Mouse (Mus musculus): ENCODE measurements around the gene Inhbb. TPM values are rescaled to one million over a fixed set of nuclear protein-coding genes. Genes with fewer than 3 reads are reported as not detected.

Inhbb gene
- total and polyA plus RNA-seq, 3 experiments = not detected

DNA sequence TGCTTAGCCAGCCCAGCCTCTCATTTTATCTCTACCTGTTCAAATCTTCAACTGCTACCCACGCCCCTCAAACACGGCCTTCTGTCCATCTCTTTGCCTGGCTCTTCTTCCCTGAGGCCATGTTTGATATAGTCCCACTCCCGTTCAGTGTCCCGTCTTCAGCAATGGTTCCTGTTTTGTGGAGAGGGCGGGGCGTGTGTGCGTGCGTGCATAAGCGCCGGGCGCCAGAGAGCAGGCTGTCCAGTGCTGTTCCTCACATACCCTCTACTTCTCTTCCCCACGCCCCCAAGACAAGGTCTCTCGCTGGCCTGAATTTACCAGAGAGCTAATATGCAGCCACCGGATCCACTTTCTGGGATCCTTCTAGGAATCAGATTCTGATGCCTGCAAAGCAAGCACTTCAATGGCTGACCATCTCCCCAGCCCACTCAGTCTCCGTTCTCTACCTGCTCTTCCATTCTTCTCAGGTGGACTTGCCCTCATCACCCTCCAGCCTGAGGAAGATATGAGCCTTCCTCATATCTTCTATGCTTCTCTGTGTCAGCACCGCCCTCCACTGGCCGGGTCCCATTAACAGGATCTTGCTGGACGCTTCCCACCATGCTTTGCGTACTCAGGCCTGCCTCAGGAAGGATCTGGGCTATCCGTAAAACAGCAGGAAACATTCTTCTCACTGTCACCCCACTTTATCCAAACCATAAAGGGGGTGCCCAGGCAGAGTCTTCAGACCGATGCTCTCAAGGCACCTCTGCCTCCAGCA lies 21.7 kb upstream of the Inhbb start:
- no peaks in the 10 kb centered on the region for H3K36me3 ChIP-seq (ENCODE audit: control insufficient read depth in 1 of 2, insufficient read depth in 2 of 2, low read length in 2 of 2)
- H3K27ac ChIP-seq (ENCODE audit: control insufficient read depth, low read depth, low read length) = no peak overlapping the region
- peak overlapping the region; percentile 28 to 34; a peak in 3 of 4 replicates for H3K4me3 ChIP-seq (ENCODE audit: control insufficient read depth in 1 of 2, insufficient read depth in 1 of 2, low read depth in 2 of 2, low read length in 2 of 2)
- TF ChIP-seq UBTF (IDR thresholded peaks at IDR 0.05; ENCODE audit: borderline replicate concordance, insufficient read depth, low read depth, low read length) (no peak), ETS1 (IDR thresholded peaks at IDR 0.05; ENCODE audit: low read depth, low read length) (no peak), CTCF (IDR thresholded peaks at IDR 0.05 in 2 of 3, conservative IDR thresholded peaks at IDR 0.05 in 1 of 3; ENCODE audit: control insufficient read depth in 1 of 3, insufficient read depth in 1 of 3, low read depth in 2 of 3, low read length in 3 of 3, poor library complexity in 1 of 3, severe bottlenecking in 1 of 3) (peak in 1 of 3 experiments; percentile 33; a peak in 3 of 6 replicates)
- peaks cover 0 to 11% of the 10 kb centered on the region in 2 experiments; a peak in 3 of 4 replicates for H3K4me1 ChIP-seq (ENCODE audit: control insufficient read depth in 1 of 2, insufficient read depth in 2 of 2, low read length in 2 of 2)
- no peaks in the 10 kb centered on the region for H3K79me2 ChIP-seq (ENCODE audit: control insufficient read depth, insufficient read depth, low read length, poor library complexity)
- H3K27me3 ChIP-seq (ENCODE audit: control insufficient read depth in 1 of 2, insufficient read depth in 2 of 2, low read length in 2 of 2) = no peaks in the 10 kb centered on the region
- no peaks in the 10 kb centered on the region for H3K9me3 ChIP-seq (replicated peaks; ENCODE audit: insufficient read depth, low read length)
- no peak overlapping the region for H3K9ac ChIP-seq (ENCODE audit: control insufficient read depth, low read depth, low read length, poor library complexity, severe bottlenecking)
- DNase-seq (ENCODE audit: low read depth, low spot score) = peak; percentile 68

DNA sequence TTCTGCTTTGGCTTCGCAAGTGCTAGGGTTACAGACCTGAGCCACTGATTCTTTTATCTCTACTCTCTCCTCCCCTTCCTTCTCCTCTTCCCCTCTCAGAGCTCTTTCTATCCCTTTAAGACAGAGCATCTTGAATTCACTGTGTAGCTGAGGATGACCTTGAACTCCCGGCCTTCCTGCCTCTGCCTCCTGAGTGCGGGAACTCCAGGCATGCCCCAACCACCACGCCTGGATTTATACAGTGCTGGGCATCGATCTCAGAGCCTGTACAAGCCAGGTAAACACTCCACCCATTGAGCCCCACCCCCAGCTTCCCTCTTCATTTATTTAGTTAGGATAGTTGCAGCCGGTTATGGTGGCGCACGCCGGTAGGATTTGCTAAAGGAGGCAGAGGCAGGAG lies 20.9 kb upstream of the Inhbb start:
- no peaks in the 10 kb centered on the region for H3K36me3 ChIP-seq (ENCODE audit: control insufficient read depth in 1 of 2, insufficient read depth in 2 of 2, low read length in 2 of 2)
- H3K27me3 ChIP-seq (ENCODE audit: control insufficient read depth in 1 of 2, insufficient read depth in 2 of 2, low read length in 2 of 2) = no peaks in the 10 kb centered on the region
- H3K79me2 ChIP-seq (ENCODE audit: control insufficient read depth, insufficient read depth, low read length, poor library complexity) = no peaks in the 10 kb centered on the region
- DNase-seq (ENCODE audit: low read depth, low spot score) = no peak
- no peak overlapping the region for H3K9ac ChIP-seq (ENCODE audit: control insufficient read depth, low read depth, low read length, poor library complexity, severe bottlenecking)
- H3K4me3 ChIP-seq (ENCODE audit: control insufficient read depth in 1 of 2, insufficient read depth in 1 of 2, low read depth in 2 of 2, low read length in 2 of 2) = no peak overlapping the region
- H3K4me1 ChIP-seq (ENCODE audit: control insufficient read depth in 1 of 2, insufficient read depth in 2 of 2, low read length in 2 of 2) = peaks cover 0 to 11% of the 10 kb centered on the region in 2 experiments; a peak in 3 of 4 replicates
- no peaks in the 10 kb centered on the region for H3K9me3 ChIP-seq (replicated peaks; ENCODE audit: insufficient read depth, low read length)
- no peak overlapping the region for H3K27ac ChIP-seq (ENCODE audit: control insufficient read depth, low read depth, low read length)
- TF ChIP-seq MAFK (IDR thresholded peaks at IDR 0.05; ENCODE audit: borderline replicate concordance, low read depth, low read length) (no peak), MEF2A (IDR thresholded peaks at IDR 0.05; ENCODE audit: extremely low read depth, insufficient replicate concordance, low read depth, low read length, poor library complexity, severe bottlenecking) (no peak)

DNA sequence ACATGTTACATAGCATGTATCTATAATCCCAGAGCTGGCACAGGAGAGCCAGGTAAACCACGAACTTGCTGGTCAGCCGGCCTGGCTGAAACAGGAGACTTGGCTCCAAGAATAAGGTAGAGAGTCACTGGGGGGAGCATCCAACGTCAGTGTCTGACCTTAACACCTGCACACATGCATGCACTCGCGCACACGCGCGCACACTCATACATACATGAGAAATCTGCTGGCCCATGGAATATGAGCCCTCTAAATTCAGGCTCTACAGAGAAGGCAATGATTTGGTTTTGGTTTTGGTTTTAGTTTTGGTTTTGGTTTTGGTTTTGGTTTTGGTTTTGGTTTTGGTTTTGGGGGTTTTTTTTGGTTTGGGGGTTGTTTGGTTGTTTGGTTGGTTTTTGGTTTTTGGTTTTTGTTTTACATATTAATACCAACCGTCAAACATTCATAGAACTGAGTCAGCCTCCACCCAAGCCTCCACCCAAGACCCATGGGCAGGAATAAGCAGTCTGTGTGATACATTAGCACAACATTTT lies 16.1 kb upstream of the Inhbb start:
- Histone ChIP-seq H3K9me3 (replicated peaks; ENCODE audit: insufficient read depth, low read length) (no peaks in the 10 kb centered on the region), H3K27ac (ENCODE audit: control insufficient read depth, low read depth, low read length) (no peak overlapping the region)
- no peak for TF ChIP-seq USF1 (IDR thresholded peaks at IDR 0.05; ENCODE audit: low read depth, low read length)
- no peak for TF ChIP-seq GATA1 (IDR thresholded peaks at IDR 0.05; ENCODE audit: low read depth, low read length)
- TF ChIP-seq USF2 (IDR thresholded peaks at IDR 0.05; ENCODE audit: borderline replicate concordance in 1 of 2, insufficient read depth in 1 of 2, low read depth in 1 of 2, low read length in 2 of 2) = no peak
- no peak for TF ChIP-seq CHD2 (IDR thresholded peaks at IDR 0.05; ENCODE audit: low read length)
- TF ChIP-seq BHLHE40 (IDR thresholded peaks at IDR 0.05; ENCODE audit: borderline replicate concordance, low read depth, low read length) = no peak
- no peak for TF ChIP-seq TAL1 (IDR thresholded peaks at IDR 0.05; ENCODE audit: low read length)
- TF ChIP-seq CHD1 (IDR thresholded peaks at IDR 0.05; ENCODE audit: low read depth, low read length) = no peak
- TF ChIP-seq ZNF384 (IDR thresholded peaks at IDR 0.05; ENCODE audit: low read depth, low read length) = no peak
- TF ChIP-seq ZMIZ1 (IDR thresholded peaks at IDR 0.05; ENCODE audit: low read depth, low read length) = no peak
- no peak for TF ChIP-seq MAFK (IDR thresholded peaks at IDR 0.05; ENCODE audit: borderline replicate concordance, low read depth, low read length)
- TF ChIP-seq EP300 (IDR thresholded peaks at IDR 0.05; ENCODE audit: low read depth in 1 of 2, low read length in 2 of 2) = no peak
- no peak for TF ChIP-seq POLR2A (IDR thresholded peaks at IDR 0.05; ENCODE audit: control insufficient read depth in 1 of 2, insufficient read depth in 1 of 2, low read depth in 1 of 2, low read length in 2 of 2, poor library complexity in 1 of 2)
- TF ChIP-seq NELFE (IDR thresholded peaks at IDR 0.05; ENCODE audit: low read depth, low read length) = no peak
- TF ChIP-seq ZC3H11A (IDR thresholded peaks at IDR 0.05; ENCODE audit: low read depth, low read length) = no peak

More for the DNA sequence above, 16.1 kb upstream of the Inhbb start:
- H3K79me2 ChIP-seq (ENCODE audit: control insufficient read depth, insufficient read depth, low read length, poor library complexity) = no peaks in the 10 kb centered on the region
- H3K9ac ChIP-seq (ENCODE audit: control insufficient read depth, low read depth, low read length, poor library complexity, severe bottlenecking) = no peak overlapping the region
- no peaks in the 10 kb centered on the region for H3K4me1 ChIP-seq (ENCODE audit: control insufficient read depth in 1 of 2, insufficient read depth in 2 of 2, low read length in 2 of 2)
- no peaks in the 10 kb centered on the region for H3K36me3 ChIP-seq (ENCODE audit: control insufficient read depth in 1 of 2, insufficient read depth in 2 of 2, low read length in 2 of 2)
- H3K4me3 ChIP-seq (ENCODE audit: control insufficient read depth in 1 of 2, insufficient read depth in 1 of 2, low read depth in 2 of 2, low read length in 2 of 2) = no peak overlapping the region
- DNase-seq (ENCODE audit: low read depth, low spot score) = no peak
- no peaks in the 10 kb centered on the region for H3K27me3 ChIP-seq (ENCODE audit: control insufficient read depth in 1 of 2, insufficient read depth in 2 of 2, low read length in 2 of 2)

All from MEL (cell line).